Mouse (Mus musculus): Measurements from ENCODE around the gene Plb1. TPM values are rescaled to one million over a fixed set of nuclear protein-coding genes. Genes with fewer than 3 reads are reported as not detected.

The Plb1 gene
- polyA plus RNA-seq, 1 experiment from 2014 or later: 0.68 TPM

- Histone ChIP-seq H3K4me2 (replicated peaks; ENCODE audit: low read depth) (no peak overlapping the region), H3K36me3 (ENCODE audit: control insufficient read depth, insufficient read depth) (no peaks in the 10 kb centered on the region), H3K9me3 (ENCODE audit: control insufficient read depth) (no peaks in the 10 kb centered on the region), H3K4me1 (replicated peaks; ENCODE audit: control insufficient read depth, insufficient read depth, low read length) (peaks cover 3% of the 10 kb centered on the region; the same call in 1 of the 2 replicates), H3K9ac (ENCODE audit: low read depth, low read length) (no peak overlapping the region), H3K27me3 (replicated peaks; ENCODE audit: control insufficient read depth, insufficient read depth, low read length) (no peaks in the 10 kb centered on the region), H3K4me3 (ENCODE audit: low read depth, low read length) (no peak overlapping the region), H3K27ac (ENCODE audit: low read depth, low read length) (no peak overlapping the region)
- ATAC-seq: no peak
- TF ChIP-seq CTCF (IDR thresholded peaks at IDR 0.05; ENCODE audit: low read depth): no peak
- WGBS: 73% methylated on average over 8 of the region's 8 CpGs
These were observed 24.0 kb upstream of the Plb1 start for GRCm38 (mm10) chr5:32208460-32208859.

GRCm38 (mm10) chr5:32211011-32211410 is 21.5 kb upstream of the Plb1 start:
- no peak for ATAC-seq
- Histone ChIP-seq H3K36me3 (ENCODE audit: control insufficient read depth, insufficient read depth) (no peaks in the 10 kb centered on the region), H3K4me2 (replicated peaks; ENCODE audit: low read depth) (no peak overlapping the region), H3K4me1 (replicated peaks; ENCODE audit: control insufficient read depth, insufficient read depth, low read length) (peaks cover 3% of the 10 kb centered on the region; the same call in 1 of the 2 replicates), H3K9me3 (ENCODE audit: control insufficient read depth) (no peaks in the 10 kb centered on the region), H3K9ac (ENCODE audit: low read depth, low read length) (no peak overlapping the region), H3K27ac (ENCODE audit: low read depth, low read length) (no peak overlapping the region), H3K4me3 (ENCODE audit: low read depth, low read length) (no peak overlapping the region), H3K27me3 (replicated peaks; ENCODE audit: control insufficient read depth, insufficient read depth, low read length) (no peaks in the 10 kb centered on the region)
- no peak for TF ChIP-seq CTCF (IDR thresholded peaks at IDR 0.05; ENCODE audit: low read depth)
- 46% methylated on average over 2 of the region's 2 CpGs for WGBS

GRCm38 (mm10) chr5:32213746-32214145 is 18.8 kb upstream of the Plb1 start:
- no peak overlapping the region for H3K9ac ChIP-seq (ENCODE audit: low read depth, low read length)
- no peaks in the 10 kb centered on the region for H3K27me3 ChIP-seq (replicated peaks; ENCODE audit: control insufficient read depth, insufficient read depth, low read length)
- ATAC-seq: no peak
- H3K9me3 ChIP-seq (ENCODE audit: control insufficient read depth): no peaks in the 10 kb centered on the region
- WGBS: 67% methylated on average over 4 of the region's 4 CpGs
- H3K27ac ChIP-seq (ENCODE audit: low read depth, low read length): no peak overlapping the region
- H3K4me2 ChIP-seq (replicated peaks; ENCODE audit: low read depth): no peak overlapping the region
- no peak overlapping the region for H3K4me3 ChIP-seq (ENCODE audit: low read depth, low read length)
- no peak for TF ChIP-seq CTCF (IDR thresholded peaks at IDR 0.05; ENCODE audit: low read depth)
- no peaks in the 10 kb centered on the region for H3K4me1 ChIP-seq (replicated peaks; ENCODE audit: control insufficient read depth, insufficient read depth, low read length)
- H3K36me3 ChIP-seq (ENCODE audit: control insufficient read depth, insufficient read depth): no peaks in the 10 kb centered on the region

GRCm38 (mm10) chr5:32215510-32215909 is 17.0 kb upstream of the Plb1 start:
- TF ChIP-seq CTCF (IDR thresholded peaks at IDR 0.05; ENCODE audit: low read depth): peak; percentile 67
- Histone ChIP-seq H3K4me2 (replicated peaks; ENCODE audit: low read depth) (no peak overlapping the region), H3K27ac (ENCODE audit: low read depth, low read length) (no peak overlapping the region), H3K4me1 (replicated peaks; ENCODE audit: control insufficient read depth, insufficient read depth, low read length) (no peaks in the 10 kb centered on the region), H3K9ac (ENCODE audit: low read depth, low read length) (no peak overlapping the region), H3K36me3 (ENCODE audit: control insufficient read depth, insufficient read depth) (no peaks in the 10 kb centered on the region), H3K9me3 (ENCODE audit: control insufficient read depth) (no peaks in the 10 kb centered on the region), H3K27me3 (replicated peaks; ENCODE audit: control insufficient read depth, insufficient read depth, low read length) (no peaks in the 10 kb centered on the region), H3K4me3 (ENCODE audit: low read depth, low read length) (no peak overlapping the region)
- no peak for ATAC-seq
- 84% methylated on average over 10 of the region's 10 CpGs for WGBS

GRCm38 (mm10) chr5:32216465-32216864 is 16.0 kb upstream of the Plb1 start:
- no peaks in the 10 kb centered on the region for H3K4me1 ChIP-seq (replicated peaks; ENCODE audit: control insufficient read depth, insufficient read depth, low read length)
- H3K9ac ChIP-seq (ENCODE audit: low read depth, low read length): no peak overlapping the region
- H3K9me3 ChIP-seq (ENCODE audit: control insufficient read depth): no peaks in the 10 kb centered on the region
- no peaks in the 10 kb centered on the region for H3K36me3 ChIP-seq (ENCODE audit: control insufficient read depth, insufficient read depth)
- 35% methylated on average over 4 of the region's 4 CpGs for WGBS
- H3K4me3 ChIP-seq (ENCODE audit: low read depth, low read length): no peak overlapping the region
- 0 out of 2 replicates have a peak, but pooled peaks have one; percentile 31 for ATAC-seq
- H3K4me2 ChIP-seq (replicated peaks; ENCODE audit: low read depth): no peak overlapping the region
- H3K27me3 ChIP-seq (replicated peaks; ENCODE audit: control insufficient read depth, insufficient read depth, low read length): no peaks in the 10 kb centered on the region
- H3K27ac ChIP-seq (ENCODE audit: low read depth, low read length): no peak overlapping the region
- no peak for TF ChIP-seq CTCF (IDR thresholded peaks at IDR 0.05; ENCODE audit: low read depth)

GRCm38 (mm10) chr5:32217477-32217876 is 15.0 kb upstream of the Plb1 start:
- H3K4me3 ChIP-seq (ENCODE audit: low read depth, low read length): no peak overlapping the region
- H3K27ac ChIP-seq (ENCODE audit: low read depth, low read length): no peak overlapping the region
- H3K4me2 ChIP-seq (replicated peaks; ENCODE audit: low read depth): no peak overlapping the region
- H3K27me3 ChIP-seq (replicated peaks; ENCODE audit: control insufficient read depth, insufficient read depth, low read length): no peaks in the 10 kb centered on the region
- 68% methylated on average over 8 of the region's 8 CpGs for WGBS
- no peak for TF ChIP-seq CTCF (IDR thresholded peaks at IDR 0.05; ENCODE audit: low read depth)
- H3K9me3 ChIP-seq (ENCODE audit: control insufficient read depth): no peaks in the 10 kb centered on the region
- no peaks in the 10 kb centered on the region for H3K4me1 ChIP-seq (replicated peaks; ENCODE audit: control insufficient read depth, insufficient read depth, low read length)
- H3K9ac ChIP-seq (ENCODE audit: low read depth, low read length): no peak overlapping the region
- ATAC-seq: no peak
- no peaks in the 10 kb centered on the region for H3K36me3 ChIP-seq (ENCODE audit: control insufficient read depth, insufficient read depth)

- Histone ChIP-seq H3K4me1 (replicated peaks; ENCODE audit: control insufficient read depth, insufficient read depth, low read length) (no peaks in the 10 kb centered on the region), H3K4me2 (replicated peaks; ENCODE audit: low read depth) (no peak overlapping the region), H3K36me3 (ENCODE audit: control insufficient read depth, insufficient read depth) (no peaks in the 10 kb centered on the region), H3K9ac (ENCODE audit: low read depth, low read length) (no peak overlapping the region), H3K9me3 (ENCODE audit: control insufficient read depth) (no peaks in the 10 kb centered on the region), H3K27ac (ENCODE audit: low read depth, low read length) (no peak overlapping the region), H3K4me3 (ENCODE audit: low read depth, low read length) (no peak overlapping the region), H3K27me3 (replicated peaks; ENCODE audit: control insufficient read depth, insufficient read depth, low read length) (0 out of 2 replicates have a peak, but pooled peaks cover 4% of the 10 kb centered on the region)
- peak; percentile 75 for TF ChIP-seq CTCF (IDR thresholded peaks at IDR 0.05; ENCODE audit: low read depth)
- WGBS: 50% methylated on average over 4 of the region's 4 CpGs
- no peak for ATAC-seq
These were observed 2.1 kb upstream of the Plb1 start for GRCm38 (mm10) chr5:32230372-32230771.

Data from intestine, postnatal 0 days (tissue).